Mouse (Mus musculus) stomach, embryonic 14.5 days (tissue): Measurements from ENCODE around the gene Fam234b. TPM values are rescaled to one million over a fixed set of nuclear protein-coding genes. Genes with fewer than 3 reads are reported as not detected.

Experiments used
- polyA plus RNA-seq: library from polyadenylated mRNA; unstranded; fragments of >200 nt; fragmentation: Nextera tagmentation; extraction: Ambion mirVana; gene quantifications from 2 replicates; pipeline ENCODE4 v1.2.1, GENCODE M21; 2014

Fam234b gene
- polyA plus RNA-seq, 1 experiment from 2014 or later, result 26.2 TPM

Other genes with a start within 250 kb of the Fam234b start
- 3.5 and 4.0 TPM in 2 replicates for gene Apold1, start 216.3 kb upstream of the Fam234b start, polyA plus RNA-seq
- gene Ddx47, start 186.4 kb upstream of the Fam234b start, polyA plus RNA-seq, result 107 and 111 TPM in 2 replicates
- 15.2 and 17.0 TPM in 2 replicates for gene Gprc5a, start 132.3 kb upstream of the Fam234b start, polyA plus RNA-seq
- not detected in 2 replicates for gene Gprc5d, start 79.7 kb upstream of the Fam234b start, polyA plus RNA-seq
- gene Hebp1, start within 50 bp of the Fam234b start, polyA plus RNA-seq, result 9.6 and 14.3 TPM in 2 replicates
- 0.65 and 0.95 TPM in 2 replicates for gene Gsg1, start 56.4 kb downstream of the Fam234b start, polyA plus RNA-seq
- not detected in 2 replicates for gene Pbp2, start 112.4 kb downstream of the Fam234b start, polyA plus RNA-seq
- 28.8 and 32.1 TPM in 2 replicates for gene Emp1, start 164.6 kb downstream of the Fam234b start, polyA plus RNA-seq